10 mouse cellular contexts compared by ENCODE assay signal in genomic region chr9:41080877-41081276, GRCm38 (mm10).
DNase-seq lines count a peak whose midpoint lies in the region; ATAC-seq and TF ChIP-seq lines count a peak whose summit lies in the region.
"Had no signal": no experiment of that assay in that cellular context is flagged by ENCODE, and none has a peak within 500 bp of the region (broad histone marks: within the 10 kb centered on the region; RNA-seq: fewer than 3 reads in every experiment).

No protein-coding gene starts in this region.

- no peak for TF ChIP-seq POLR2A in lung, adult 2 months (IDR thresholded peaks at IDR 0.05; ENCODE audit: borderline replicate concordance, extremely low read depth, low read depth, low read length)

- no peaks in the 10 kb centered on the region for H3K9me3 ChIP-seq in megakaryocyte, embryonic 14.5 days
- H3K9me3 ChIP-seq: midbrain, embryonic 15.5 days had no signal

- H3K4me3 ChIP-seq in megakaryocyte, embryonic 14.5 days (replicated peaks): peak overlapping the region; percentile 46
- no peak overlapping the region for H3K4me3 ChIP-seq in lung, adult 2 months (replicated peaks; ENCODE audit: extremely low read depth, low read depth, low read length)
- H3K4me3 ChIP-seq: midbrain, embryonic 15.5 days had no signal

- peaks cover 100% of the 10 kb centered on the region for H3K4me1 ChIP-seq in megakaryocyte, embryonic 14.5 days
- H3K4me1 ChIP-seq in lung, adult 2 months (ENCODE audit: control insufficient read depth, insufficient read depth, low read length): peaks cover 8% of the 10 kb centered on the region

- intact Hi-C loops in left cerebral cortex, postnatal 4 days (cut with DNase I): no loop called here

- ATAC-seq in granulocyte monocyte progenitor cell, adult 5-6 weeks (replicated peaks; ENCODE audit: poor library complexity, severe bottlenecking): peak; percentile 16; the same call in 1 of the 2 replicates
- ATAC-seq: midbrain, embryonic 15.5 days had no signal

- 63% methylated on average over 5 of the region's 5 CpGs for WGBS in lung, adult 2 months

- DNase-seq in cerebellum, adult 11 months: peak; percentile 57
- no peak for DNase-seq in cerebellum, postnatal 4 days (ENCODE audit: low spot score in 2 of 2)
- DNase-seq in CD4-positive helper T cell, adult 2 months (ENCODE audit: low read depth, low spot score): peak; percentile 89
- no peak for DNase-seq in left cerebral cortex, postnatal 4 days
- DNase-seq in lung, adult 2 months: no peak
- DNase-seq in left cerebral cortex, adult 18-20 months (ENCODE audit: low spot score in 2 of 2): no peak

- peaks cover 88% of the 10 kb centered on the region for H3K36me3 ChIP-seq in megakaryocyte, embryonic 14.5 days (replicated peaks; ENCODE audit: low read length)
- H3K36me3 ChIP-seq: midbrain, embryonic 15.5 days had no signal

- TF ChIP-seq CTCF in lung, adult 2 months (IDR thresholded peaks at IDR 0.05; ENCODE audit: insufficient read depth, low read length): no peak

- H3K27me3 ChIP-seq in megakaryocyte, embryonic 14.5 days (replicated peaks): no peaks in the 10 kb centered on the region
- H3K27me3 ChIP-seq: CH12.LX; midbrain, embryonic 15.5 days had no signal

Comparison
In these comparisons a context has a peak if more than half of its experiments do, and no peak if none do; other contexts are left out.
1. DNase-seq: peak in cerebellum, adult 11 months (single experiment) and CD4-positive helper T cell, adult 2 months (single experiment); none in cerebellum, postnatal 4 days (0 of 2), left cerebral cortex, postnatal 4 days (single experiment), lung, adult 2 months (single experiment) and left cerebral cortex, adult 18-20 months (0 of 2).